Mouse (Mus musculus) E14TG2a.4 (cell line): ENCODE measurements at regions not wholly inside any gene's neighbourhood (a gene's known extent, or its start where the extent isn't known, plus 50 kb on each side); places are given as distances from the start of the nearest gene placed in this dataset.

Experiments
- CTCF ChIP-seq: conservative IDR thresholded peaks from 2 replicates; pipeline ENCODE4 v1.5.1; 2014; ENCODE audit warnings: low read length
- NANOG ChIP-seq: IDR thresholded peaks from 2 replicates; pipeline ENCODE4 v1.6.1; 2014; ENCODE audit warnings: borderline replicate concordance, low read length, mixed read lengths
- POU5F1 ChIP-seq: IDR thresholded peaks from 2 replicates; pipeline ENCODE4 v1.6.1; 2014; ENCODE audit warnings: low read length, borderline replicate concordance

- TF ChIP-seq CTCF (no peak), POU5F1 (no peak), NANOG (no peak)
Measured at GRCm38 (mm10) chr1:128687236-128687927, 95.3 kb upstream of the Cxcr4 start.
